Mouse (Mus musculus): ENCODE data around the gene Fh1.

- TF ChIP-seq POLR2A (IDR thresholded peaks at IDR 0.05; ENCODE audit: control insufficient read depth, low read depth, low read length) (no peak), CTCF (IDR thresholded peaks at IDR 0.05; ENCODE audit: control insufficient read depth, insufficient read depth, insufficient replicate concordance, low read depth, low read length) (no peak)
Measured at GRCm38 (mm10) chr1:175564321-175564720, 61.1 kb downstream of the Fh1 start.
